Mouse (Mus musculus): ENCODE measurements around the gene Ifitm5. TPM values are rescaled to one million over a fixed set of nuclear protein-coding genes. Genes with fewer than 3 reads are reported as not detected.

Ifitm5 gene
- total RNA-seq, 2 experiments from 2014 or later: not detected

DNA sequence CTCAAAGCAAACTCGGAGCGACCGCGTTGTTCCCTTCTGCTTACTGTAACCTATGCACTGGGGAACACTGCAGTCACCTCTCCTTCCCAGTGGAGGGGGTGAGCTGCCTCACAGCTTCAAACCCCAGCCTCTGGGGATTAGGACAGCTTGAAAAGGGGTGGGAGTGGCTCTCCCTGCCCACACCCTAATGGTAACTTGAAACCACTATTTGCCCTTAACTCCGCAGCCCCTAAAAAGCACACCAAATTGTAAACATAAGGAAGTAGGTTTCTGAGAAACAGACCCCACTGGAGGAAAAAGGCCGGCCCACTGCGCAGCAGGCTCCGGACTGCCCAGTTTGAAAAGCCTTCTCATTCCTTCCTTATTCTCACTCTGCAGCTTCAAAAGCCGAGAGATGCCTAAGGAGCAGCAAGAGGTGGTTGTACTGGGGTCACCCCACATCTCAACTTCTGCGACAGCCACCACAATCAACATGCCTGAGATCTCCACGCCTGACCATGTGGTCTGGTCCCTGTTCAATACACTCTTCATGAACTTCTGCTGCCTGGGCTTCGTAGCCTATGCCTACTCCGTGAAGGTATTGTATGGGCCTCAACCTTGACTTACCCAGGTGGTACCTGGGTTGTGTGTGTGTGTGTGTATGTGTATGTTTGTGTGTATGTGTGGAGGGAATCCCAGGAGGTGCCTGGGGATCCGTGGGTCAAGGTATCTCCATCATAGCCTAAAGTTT, 17.9 kb upstream of the Ifitm5 start:
- 0 out of 2 replicates have a peak, but pooled peaks have one; percentile 19 for ATAC-seq (replicated peaks; ENCODE audit: low FRiP score, poor library complexity, severe bottlenecking)

GRCm38 (mm10) chr7:140966921-140967320, 16.8 kb upstream of the Ifitm5 start, which contains the start of gene Ifitm1:
TSS of gene Ifitm1 (plus strand) at chr7:140967221.
- no peak for ATAC-seq (replicated peaks; ENCODE audit: low FRiP score, poor library complexity, severe bottlenecking)

DNA sequence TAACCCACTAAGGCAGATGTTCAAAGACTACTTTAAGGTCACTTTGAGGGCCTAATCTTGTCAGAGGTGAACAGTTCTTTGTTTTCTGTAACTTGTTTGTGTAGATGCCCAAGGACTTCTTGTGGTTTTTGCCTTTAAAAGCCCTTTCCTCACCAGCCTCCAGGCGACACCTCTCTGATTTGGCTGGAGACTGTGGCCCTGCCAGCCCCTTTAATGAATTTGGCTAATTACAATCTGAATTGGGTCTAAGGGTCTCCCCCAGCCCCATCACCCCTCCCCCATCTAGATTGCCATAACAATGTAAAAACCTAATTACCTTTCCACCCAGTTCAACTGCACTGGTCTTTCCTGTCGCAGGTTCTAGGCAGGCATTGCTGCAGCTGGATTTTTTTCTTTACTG, 12.6 kb upstream of the Ifitm5 start:
- no peak for ATAC-seq (replicated peaks; ENCODE audit: low FRiP score, poor library complexity, severe bottlenecking)

DNA sequence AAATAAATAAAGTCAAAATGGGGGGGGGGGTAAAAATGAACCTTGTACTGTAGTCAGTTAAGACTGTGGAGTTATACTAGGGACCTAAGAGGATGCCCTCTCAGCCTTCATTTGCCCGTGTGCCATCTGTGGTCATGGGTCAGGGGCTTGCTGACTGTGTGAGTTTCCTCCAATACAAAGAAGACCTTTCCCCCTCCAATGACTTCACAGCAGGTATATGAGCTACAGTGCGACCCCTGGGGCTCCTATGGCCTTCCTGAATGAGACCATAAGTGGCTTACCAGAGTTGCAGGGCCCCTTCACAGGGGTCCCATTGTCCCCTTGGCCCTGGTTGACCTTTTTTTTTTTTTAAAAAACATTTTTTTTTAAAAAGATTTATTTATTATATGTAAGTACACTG, 11.3 kb upstream of the Ifitm5 start:
- ATAC-seq (replicated peaks; ENCODE audit: low FRiP score, poor library complexity, severe bottlenecking): no peak

- ATAC-seq (replicated peaks; ENCODE audit: low FRiP score, poor library complexity, severe bottlenecking): no peak
Measured at GRCm38 (mm10) chr7:140960026-140960425, 9.9 kb upstream of the Ifitm5 start.

DNA sequence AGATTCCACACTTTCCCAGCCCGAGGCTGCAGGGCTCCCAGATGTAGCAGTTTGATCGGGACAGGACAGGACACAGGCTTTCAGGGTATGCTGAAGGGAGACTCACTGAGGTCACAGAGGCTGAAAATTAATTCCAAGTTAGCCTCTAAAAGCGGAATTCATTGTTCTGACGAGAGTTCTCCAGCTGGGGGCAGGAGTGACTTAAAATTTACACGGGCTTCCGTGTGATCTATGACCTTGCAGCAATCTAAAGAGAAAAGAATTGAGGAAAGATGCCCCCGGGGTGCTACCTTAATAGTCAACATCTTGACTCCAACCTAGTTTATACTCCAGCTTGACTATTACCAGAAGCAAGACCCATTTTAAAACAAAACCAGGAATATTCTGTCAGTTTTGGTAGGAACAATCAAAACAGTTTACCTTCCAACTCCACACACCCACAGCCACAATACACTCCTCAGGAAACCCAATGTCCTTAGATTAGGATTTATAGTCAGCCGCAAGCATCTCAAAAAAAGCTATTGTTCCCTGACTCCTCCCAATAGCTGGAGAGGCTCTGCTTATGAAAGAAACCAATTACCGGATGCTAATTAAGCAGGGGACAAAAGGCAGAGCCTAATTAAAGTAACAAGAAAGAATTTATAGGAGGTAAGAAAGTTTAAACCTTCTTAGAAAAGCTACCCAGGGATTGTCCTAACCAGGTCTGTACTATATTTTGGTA, 9.2 kb upstream of the Ifitm5 start:
- no peak for ATAC-seq (replicated peaks; ENCODE audit: low FRiP score, poor library complexity, severe bottlenecking)

- ATAC-seq (replicated peaks; ENCODE audit: low FRiP score, poor library complexity, severe bottlenecking): no peak
Measured at GRCm38 (mm10) chr7:140956556-140956869, 6.4 kb upstream of the Ifitm5 start.

DNA sequence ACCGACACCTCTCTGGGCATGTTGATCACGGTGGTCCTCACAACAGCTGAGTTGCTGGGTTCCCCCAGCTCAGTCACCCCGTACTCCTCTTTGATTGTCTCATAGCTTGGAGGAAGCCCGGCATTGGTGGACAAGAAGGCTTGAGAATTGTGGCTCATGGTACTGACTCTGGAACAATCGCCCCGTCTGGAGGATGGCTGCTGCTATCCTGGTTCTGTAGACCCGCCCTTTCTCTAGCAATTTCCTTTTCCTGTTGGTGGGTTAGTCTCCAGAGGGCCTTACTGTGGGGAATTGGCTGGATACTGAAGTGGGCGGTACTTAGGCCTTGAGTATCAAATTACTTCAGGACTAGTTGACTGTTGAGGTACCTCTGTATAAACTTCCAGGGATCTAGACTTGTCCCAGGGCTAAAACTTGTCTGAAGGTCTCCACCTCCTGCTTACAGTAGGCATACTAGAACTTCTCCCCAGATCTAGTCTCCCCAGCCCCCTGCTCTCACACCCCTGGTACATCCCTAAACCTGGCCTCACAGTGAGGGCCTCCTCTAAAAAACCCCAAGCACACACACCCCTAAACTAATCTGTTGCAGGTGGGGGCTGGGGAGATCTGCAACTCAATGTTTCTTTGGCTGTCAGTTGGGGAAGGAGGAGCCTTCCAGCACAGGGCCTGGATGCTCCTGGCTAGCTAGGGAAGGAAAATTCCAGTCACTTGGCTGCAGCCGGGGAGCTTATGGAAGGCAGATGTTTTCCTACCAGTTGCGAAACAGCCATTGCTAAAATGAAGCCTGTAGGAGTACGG, 5.9 kb upstream of the Ifitm5 start, which contains the start of the genes Gm45717 and Ifitm2:
Gene Gm45717, minus strand, starts transcription at position 180 of the 798 bp plus-strand sequence.
Gene Ifitm2, minus strand, starts transcription at position 230 of the 798 bp plus-strand sequence.
- ATAC-seq (replicated peaks; ENCODE audit: low FRiP score, poor library complexity, severe bottlenecking): no peak

GRCm38 (mm10) chr7:140955342-140955741, 5.3 kb upstream of the Ifitm5 start:
- ATAC-seq (replicated peaks; ENCODE audit: low FRiP score, poor library complexity, severe bottlenecking): no peak

GRCm38 (mm10) chr7:140954733-140955071, 4.6 kb upstream of the Ifitm5 start:
- no peak for ATAC-seq (replicated peaks; ENCODE audit: low FRiP score, poor library complexity, severe bottlenecking)

GRCm38 (mm10) chr7:140953800-140954732, 4.0 kb upstream of the Ifitm5 start:
- ATAC-seq (replicated peaks; ENCODE audit: low FRiP score, poor library complexity, severe bottlenecking): no peak

DNA sequence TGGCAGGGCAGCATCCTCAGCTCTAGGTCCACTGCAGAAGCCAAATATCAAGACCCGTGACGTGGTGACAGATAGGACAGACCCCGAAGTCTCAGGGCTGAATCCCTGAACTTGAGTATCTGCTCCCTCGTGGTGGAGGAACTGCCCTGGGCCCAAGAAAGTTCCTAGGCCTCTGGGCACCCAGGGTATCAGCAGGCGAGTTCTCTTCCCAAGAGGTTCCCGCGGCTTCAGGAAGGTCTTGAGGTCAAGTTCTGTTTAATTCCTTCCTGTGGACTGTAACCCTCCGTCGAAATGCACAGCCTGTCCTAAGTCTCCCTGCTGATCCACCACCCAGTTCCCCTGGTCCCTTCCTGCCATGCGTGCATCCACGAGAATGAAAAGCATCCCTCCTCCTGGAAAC, 3.0 kb upstream of the Ifitm5 start:
- ATAC-seq (replicated peaks; ENCODE audit: low FRiP score, poor library complexity, severe bottlenecking): no peak

GRCm38 (mm10) chr7:140952441-140952840, 2.4 kb upstream of the Ifitm5 start:
- no peak for ATAC-seq (replicated peaks; ENCODE audit: low FRiP score, poor library complexity, severe bottlenecking)

GRCm38 (mm10) chr7:140951765-140952164, 1.7 kb upstream of the Ifitm5 start:
- ATAC-seq (replicated peaks; ENCODE audit: low FRiP score, poor library complexity, severe bottlenecking): no peak

GRCm38 (mm10) chr7:140951051-140951450, 960 bp upstream of the Ifitm5 start:
- no peak for ATAC-seq (replicated peaks; ENCODE audit: low FRiP score, poor library complexity, severe bottlenecking)

DNA sequence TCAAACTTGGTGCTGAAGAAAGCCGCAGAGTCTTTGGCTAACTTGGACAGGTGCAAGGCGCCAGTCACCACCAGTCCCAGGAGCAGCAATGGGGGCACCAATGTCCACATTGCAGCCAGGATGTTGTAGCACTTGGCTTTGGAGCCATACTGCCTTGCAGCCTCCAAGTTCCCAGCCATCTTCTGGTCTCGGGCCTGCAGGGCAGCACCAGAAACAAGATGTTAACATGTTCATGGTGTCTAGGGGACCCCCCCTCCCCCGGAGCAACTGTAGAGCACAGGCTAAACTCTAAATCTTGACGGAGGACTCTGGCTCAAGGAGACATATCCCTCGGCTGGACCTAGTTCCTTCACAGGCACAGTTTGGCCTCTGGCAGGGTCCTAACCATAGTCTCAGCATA, 836 bp downstream of the Ifitm5 start:
- ATAC-seq (replicated peaks; ENCODE audit: low FRiP score, poor library complexity, severe bottlenecking): no peak

- no peak for ATAC-seq (replicated peaks; ENCODE audit: low FRiP score, poor library complexity, severe bottlenecking)
Measured at GRCm38 (mm10) chr7:140948161-140948560, 1.9 kb downstream of the Ifitm5 start.

- ATAC-seq (replicated peaks; ENCODE audit: low FRiP score, poor library complexity, severe bottlenecking): no peak
Measured at GRCm38 (mm10) chr7:140946980-140947379, 3.1 kb downstream of the Ifitm5 start.

- no peak for ATAC-seq (replicated peaks; ENCODE audit: low FRiP score, poor library complexity, severe bottlenecking)
Measured at GRCm38 (mm10) chr7:140946311-140946710, 3.8 kb downstream of the Ifitm5 start.

DNA sequence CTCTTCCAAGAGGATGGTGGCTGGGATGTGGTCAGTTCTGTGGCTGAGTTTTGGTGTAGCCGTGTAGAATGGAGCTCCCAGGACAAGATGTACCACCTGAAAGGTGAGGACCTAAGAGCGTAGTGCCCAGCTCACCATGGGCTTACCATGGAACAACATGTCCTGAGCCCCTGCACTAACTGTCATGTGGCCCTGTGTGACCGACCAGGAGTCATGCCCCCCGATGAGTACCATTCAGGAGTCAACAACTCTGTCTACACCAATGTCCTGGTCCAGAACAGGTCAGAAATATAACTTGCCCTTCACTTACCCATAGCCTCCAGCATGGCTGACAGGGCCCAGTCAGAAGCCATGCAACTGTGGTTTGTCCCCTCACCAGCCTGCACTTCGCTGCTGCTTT, 4.8 kb downstream of the Ifitm5 start:
- ATAC-seq (replicated peaks; ENCODE audit: low FRiP score, poor library complexity, severe bottlenecking): no peak
